24 mouse cellular contexts compared by ENCODE assay signal in the genomic region with DNA sequence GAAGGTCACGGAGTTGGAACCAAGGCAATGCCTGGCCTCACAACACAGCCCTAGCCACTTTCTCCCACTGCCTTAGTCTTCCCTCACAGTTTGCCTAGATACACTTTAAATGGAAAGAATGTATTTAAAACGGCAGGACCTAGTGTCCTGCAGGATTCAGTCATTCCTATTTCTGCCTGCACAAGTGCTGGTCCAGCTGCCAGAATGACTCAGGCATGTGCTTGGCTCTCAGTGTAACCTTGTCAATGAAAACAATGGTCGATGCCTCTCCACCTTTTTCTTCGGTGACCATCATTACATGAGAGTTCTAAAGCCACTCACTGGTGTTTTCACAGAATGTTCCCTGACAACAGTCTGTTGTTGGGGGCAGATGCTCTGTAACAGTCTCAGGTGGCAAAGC. TPM values are rescaled to one million over a fixed set of nuclear protein-coding genes. Genes with fewer than 3 reads are reported as not detected.
DNase-seq lines count a peak whose midpoint lies in the region; ATAC-seq lines count a peak whose summit lies in the region.
"Had no signal": no experiment of that assay in that cellular context is flagged by ENCODE, and none has a peak within 500 bp of the region (broad histone marks: within the 10 kb centered on the region; RNA-seq: fewer than 3 reads in every experiment).

No protein-coding gene starts in this region.

- no peaks in the 10 kb centered on the region for H3K4me1 ChIP-seq in liver, embryonic 12.5 days
- H3K4me1 ChIP-seq: forebrain, embryonic 10.5 days; heart, embryonic 10.5 days; hindbrain, embryonic 10.5 days; intestine, embryonic 15.5 days had no signal

- no peak overlapping the region for H3K4me3 ChIP-seq in liver, embryonic 12.5 days
- H3K4me3 ChIP-seq: embryonic facial prominence, embryonic 15.5 days; erythroblast, embryonic 14.5 days; forebrain, embryonic 10.5 days; heart, embryonic 10.5 days; hindbrain, embryonic 10.5 days; intestine, embryonic 15.5 days had no signal

- intact Hi-C loops in heart, postnatal 10 days (cut with DNase I), result no loop called here

- no peak overlapping the region for H3K9ac ChIP-seq in liver, embryonic 12.5 days
- H3K9ac ChIP-seq: embryonic facial prominence, embryonic 15.5 days; hindbrain, embryonic 14.5 days; intestine, embryonic 15.5 days had no signal

- peak; percentile 29 for DNase-seq in adrenal gland, postnatal 14 days
- DNase-seq in adrenal gland, postnatal 4 days (ENCODE audit: low spot score in 2 of 2), result no peak
- DNase-seq in heart, postnatal 10 days, result peak; percentile 41 to 42
- no peak for DNase-seq in heart, adult 8-10 months (ENCODE audit: low spot score)
- DNase-seq in NIH3T3 (ENCODE audit: low read depth), result peak; percentile 22
- DNase-seq in brain, adult 2 months (ENCODE audit: low read depth, low spot score), result peak; percentile 37
- DNase-seq: B cell, adult 2 months; cerebellum, adult 18-20 months; cerebellum, adult 9-11 months; cerebellum, postnatal 36 days; gastrocnemius, postnatal 10 days; kidney, adult 18-20 months had no signal

- no peak for ATAC-seq in liver, embryonic 12.5 days
- ATAC-seq: CD4-positive, CD25-positive, alpha-beta regulatory T cell, adult 4 months; forebrain, embryonic 14.5 days; intestine, embryonic 15.5 days had no signal

- no peak overlapping the region for H3K4me2 ChIP-seq in liver, embryonic 12.5 days
- H3K4me2 ChIP-seq: embryonic facial prominence, embryonic 15.5 days; hindbrain, embryonic 14.5 days; intestine, embryonic 15.5 days had no signal

- peaks cover 49% of the 10 kb centered on the region for H3K36me3 ChIP-seq in liver, embryonic 12.5 days

- no peaks in the 10 kb centered on the region for H3K9me3 ChIP-seq in liver, embryonic 12.5 days (replicated peaks)
- H3K9me3 ChIP-seq: embryonic facial prominence, embryonic 15.5 days; forebrain, embryonic 10.5 days; G1E; heart, embryonic 10.5 days; hindbrain, embryonic 10.5 days; intestine, embryonic 15.5 days had no signal

- 85% methylated on average over 4 of the region's 4 CpGs for whole genome bisulfite sequencing in liver, embryonic 12.5 days (ENCODE audit: insufficient replicate concordance)

- H3K27ac ChIP-seq in liver, embryonic 12.5 days, result no peak overlapping the region
- H3K27ac ChIP-seq: embryonic facial prominence, embryonic 15.5 days; forebrain, embryonic 10.5 days; heart, embryonic 10.5 days; hindbrain, embryonic 10.5 days; hindbrain, embryonic 14.5 days; intestine, embryonic 15.5 days had no signal

- no peaks in the 10 kb centered on the region for H3K27me3 ChIP-seq in liver, embryonic 12.5 days (replicated peaks)
- H3K27me3 ChIP-seq: embryonic facial prominence, embryonic 15.5 days; intestine, embryonic 15.5 days had no signal

RNA-seq across cellular contexts. Expression of gene Poc5, which starts 30.4 kb away (rescaled TPM):
- 14.2 and 16.9 TPM in 2 replicates for total RNA-seq in adrenal gland, postnatal 14 days (2021)
- 10 to 100 TPM; 22.9 to 23.5 TPM for total RNA-seq in adrenal gland, postnatal 4 days (2021)
- 10 to 100 TPM; 13.1 to 15.0 TPM for total RNA-seq in heart, postnatal 10 days (2021)
- total RNA-seq in heart, adult 8-10 months (2022), result 10 to 100 TPM in 3 of 4 experiments, 1 to 10 TPM in 1; 9.4 to 12.7 (median 11.0) TPM
- polyA plus RNA-seq in liver, embryonic 12.5 days (2016; fragmentation: Nextera tagmentation; extraction: Ambion mirVana), result 10.4 and 11.4 TPM in 2 replicates

RNA-seq across cellular contexts. Expression of gene Ankdd1b, which starts 52.5 kb away (rescaled TPM):
- 0.83 and 1.1 TPM in 2 replicates for total RNA-seq in adrenal gland, postnatal 14 days (2021)
- total RNA-seq in adrenal gland, postnatal 4 days (2021), result 1 to 10 TPM; 2.5 to 4.0 TPM
- total RNA-seq in heart, postnatal 10 days (2021), result under 1 TPM; 0.41 to 0.97 TPM
- 1 to 10 TPM; 1.1 TPM for total RNA-seq in heart, adult 8-10 months (2022)
- not detected in 2 replicates for polyA plus RNA-seq in liver, embryonic 12.5 days (2016; fragmentation: Nextera tagmentation; extraction: Ambion mirVana)
- polyA plus RNA-seq: CD4-positive, CD25-positive, alpha-beta regulatory T cell, adult 4 months; embryonic facial prominence, embryonic 11.5 days; forebrain, embryonic 10.5 days; forebrain, embryonic 14.5 days; G1E; hindbrain, embryonic 10.5 days; hindbrain, embryonic 14.5 days had no signal

Comparison
In these comparisons a context has a peak if more than half of its experiments do, and no peak if none do; other contexts are left out.
1. DNase-seq: peak in adrenal gland, postnatal 14 days (single experiment), heart, postnatal 10 days (2 of 2), NIH3T3 (single experiment) and brain, adult 2 months (single experiment); none in adrenal gland, postnatal 4 days (0 of 2) and heart, adult 8-10 months (single experiment).